Mouse (Mus musculus): ENCODE results near the gene Nuak2. TPM values are rescaled to one million over a fixed set of nuclear protein-coding genes. Genes with fewer than 3 reads are reported as not detected.

The Nuak2 gene
- polyA plus RNA-seq, 1 experiment = 4.7 TPM

DNA sequence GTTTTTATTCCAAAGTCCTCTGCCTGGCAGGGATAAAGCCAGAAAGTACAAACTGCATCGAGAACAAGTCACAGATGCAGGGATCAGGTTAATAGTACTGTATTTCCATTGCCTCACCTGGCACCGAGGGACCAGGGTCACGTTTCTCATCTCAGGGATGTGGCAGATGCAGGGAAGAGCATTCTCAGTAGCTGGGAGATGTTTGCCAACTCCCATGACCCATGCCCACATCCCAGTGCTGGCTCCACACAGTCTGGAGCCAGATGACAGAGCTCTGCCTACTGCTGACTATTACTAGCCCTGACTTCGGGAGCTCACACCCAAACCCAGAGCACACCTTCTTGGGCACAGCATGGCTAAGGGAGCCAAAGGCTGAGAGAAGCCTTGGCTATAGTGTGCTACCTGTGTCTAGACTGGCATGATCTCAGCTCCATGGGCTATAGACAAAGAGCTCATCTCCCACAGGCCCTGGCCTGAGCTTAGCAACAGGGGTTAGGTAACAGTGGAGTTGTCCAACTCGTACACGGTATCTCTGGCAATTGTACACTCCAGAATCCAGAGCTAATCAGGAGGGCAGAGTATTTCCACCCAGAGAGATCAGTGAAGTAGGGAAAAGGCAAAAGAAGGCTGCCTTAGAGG, 57.1 kb downstream of the Nuak2 start:
- TF ChIP-seq CTCF (IDR thresholded peaks at IDR 0.05; ENCODE audit: control insufficient read depth, insufficient read depth, insufficient replicate concordance, low read depth, low read length) (no peak), POLR2A (IDR thresholded peaks at IDR 0.05; ENCODE audit: control insufficient read depth, low read depth, low read length) (no peak)
- Histone ChIP-seq H3K27ac (ENCODE audit: control insufficient read depth, insufficient read depth, low read depth, low read length) (no peak overlapping the region), H3K4me3 (ENCODE audit: control insufficient read depth, low read depth, low read length) (no peak overlapping the region), H3K27me3 (ENCODE audit: control insufficient read depth, insufficient read depth, low read length) (no peaks in the 10 kb centered on the region), H3K36me3 (ENCODE audit: control insufficient read depth, insufficient read depth, low read length) (no peaks in the 10 kb centered on the region), H3K4me1 (ENCODE audit: control insufficient read depth, insufficient read depth, low read length) (no peaks in the 10 kb centered on the region)

DNA sequence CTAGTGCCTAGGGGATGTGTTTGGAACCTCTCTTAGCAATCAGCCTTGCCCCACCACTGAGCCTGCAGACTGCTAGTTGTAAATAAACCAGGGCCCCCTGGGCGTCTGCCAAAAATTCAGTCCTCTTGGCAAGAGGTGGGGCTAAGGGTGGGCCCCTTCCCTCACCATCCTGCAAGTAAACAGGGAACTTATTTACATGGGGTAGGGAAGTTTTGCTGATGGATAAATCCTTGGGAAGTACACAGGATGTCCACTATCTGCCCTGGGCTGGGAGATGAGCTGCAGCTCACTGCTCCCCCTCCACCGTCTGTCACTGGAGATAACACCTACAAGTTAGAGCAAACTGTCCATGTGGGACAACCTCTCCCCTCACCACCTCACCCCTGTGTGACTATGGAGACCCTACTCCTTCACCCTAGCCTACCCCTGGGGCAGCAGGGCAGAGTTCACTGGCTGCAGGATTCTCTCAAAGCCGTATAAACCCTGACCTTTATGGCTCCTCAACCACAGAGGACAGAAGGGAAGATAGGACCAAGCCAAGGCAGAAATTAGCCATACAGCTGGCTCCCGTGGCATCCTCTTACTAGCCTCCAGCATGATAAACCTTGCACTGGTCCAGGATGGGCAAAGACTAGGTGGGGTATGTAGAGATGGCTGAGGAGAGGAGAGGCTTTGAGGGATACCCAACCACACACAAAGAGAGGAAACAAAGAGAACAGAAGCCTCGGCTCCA, 58.4 kb downstream of the Nuak2 start:
- H3K4me1 ChIP-seq (ENCODE audit: control insufficient read depth, insufficient read depth, low read length) = no peaks in the 10 kb centered on the region
- no peak overlapping the region for H3K27ac ChIP-seq (ENCODE audit: control insufficient read depth, insufficient read depth, low read depth, low read length)
- no peak overlapping the region for H3K4me3 ChIP-seq (ENCODE audit: control insufficient read depth, low read depth, low read length)
- no peaks in the 10 kb centered on the region for H3K36me3 ChIP-seq (ENCODE audit: control insufficient read depth, insufficient read depth, low read length)
- no peak for TF ChIP-seq POLR2A (IDR thresholded peaks at IDR 0.05; ENCODE audit: control insufficient read depth, low read depth, low read length)
- no peak for TF ChIP-seq CTCF (IDR thresholded peaks at IDR 0.05; ENCODE audit: control insufficient read depth, insufficient read depth, insufficient replicate concordance, low read depth, low read length)
- H3K27me3 ChIP-seq (ENCODE audit: control insufficient read depth, insufficient read depth, low read length) = no peaks in the 10 kb centered on the region

- no peaks in the 10 kb centered on the region for H3K27me3 ChIP-seq (ENCODE audit: control insufficient read depth, insufficient read depth, low read length)
- no peak overlapping the region for H3K4me3 ChIP-seq (ENCODE audit: control insufficient read depth, low read depth, low read length)
- H3K27ac ChIP-seq (ENCODE audit: control insufficient read depth, insufficient read depth, low read depth, low read length) = no peak overlapping the region
- no peak for TF ChIP-seq CTCF (IDR thresholded peaks at IDR 0.05; ENCODE audit: control insufficient read depth, insufficient read depth, insufficient replicate concordance, low read depth, low read length)
- TF ChIP-seq POLR2A (IDR thresholded peaks at IDR 0.05; ENCODE audit: control insufficient read depth, low read depth, low read length) = no peak
- no peaks in the 10 kb centered on the region for H3K4me1 ChIP-seq (ENCODE audit: control insufficient read depth, insufficient read depth, low read length)
- H3K36me3 ChIP-seq (ENCODE audit: control insufficient read depth, insufficient read depth, low read length) = no peaks in the 10 kb centered on the region
Measured at GRCm38 (mm10) chr1:132374873-132375244, 58.9 kb downstream of the Nuak2 start.

DNA sequence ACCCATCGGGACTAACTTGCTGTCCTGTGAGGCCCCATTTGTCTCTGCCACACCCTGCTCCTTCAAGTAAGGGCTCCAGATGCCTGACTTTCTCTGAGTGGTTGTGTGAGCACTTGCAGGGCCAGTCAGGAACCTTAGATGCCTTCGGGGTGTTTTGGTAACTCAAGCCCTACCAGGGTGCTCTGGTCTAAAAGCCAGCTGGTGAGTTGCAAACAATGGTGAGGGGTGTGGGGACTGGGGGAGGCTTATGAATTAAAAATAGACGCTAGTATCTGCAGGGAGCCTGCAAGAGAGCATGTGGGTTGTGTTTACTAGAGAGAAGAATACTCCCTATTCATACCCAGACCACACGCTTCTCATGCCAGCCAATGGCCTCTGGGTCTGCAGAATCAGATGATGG, 59.3 kb downstream of the Nuak2 start:
- Histone ChIP-seq H3K27me3 (ENCODE audit: control insufficient read depth, insufficient read depth, low read length) (no peaks in the 10 kb centered on the region), H3K4me3 (ENCODE audit: control insufficient read depth, low read depth, low read length) (no peak overlapping the region), H3K27ac (ENCODE audit: control insufficient read depth, insufficient read depth, low read depth, low read length) (no peak overlapping the region), H3K36me3 (ENCODE audit: control insufficient read depth, insufficient read depth, low read length) (no peaks in the 10 kb centered on the region), H3K4me1 (ENCODE audit: control insufficient read depth, insufficient read depth, low read length) (no peaks in the 10 kb centered on the region)
- TF ChIP-seq CTCF (IDR thresholded peaks at IDR 0.05; ENCODE audit: control insufficient read depth, insufficient read depth, insufficient replicate concordance, low read depth, low read length) = no peak
- TF ChIP-seq POLR2A (IDR thresholded peaks at IDR 0.05; ENCODE audit: control insufficient read depth, low read depth, low read length) = no peak

DNA sequence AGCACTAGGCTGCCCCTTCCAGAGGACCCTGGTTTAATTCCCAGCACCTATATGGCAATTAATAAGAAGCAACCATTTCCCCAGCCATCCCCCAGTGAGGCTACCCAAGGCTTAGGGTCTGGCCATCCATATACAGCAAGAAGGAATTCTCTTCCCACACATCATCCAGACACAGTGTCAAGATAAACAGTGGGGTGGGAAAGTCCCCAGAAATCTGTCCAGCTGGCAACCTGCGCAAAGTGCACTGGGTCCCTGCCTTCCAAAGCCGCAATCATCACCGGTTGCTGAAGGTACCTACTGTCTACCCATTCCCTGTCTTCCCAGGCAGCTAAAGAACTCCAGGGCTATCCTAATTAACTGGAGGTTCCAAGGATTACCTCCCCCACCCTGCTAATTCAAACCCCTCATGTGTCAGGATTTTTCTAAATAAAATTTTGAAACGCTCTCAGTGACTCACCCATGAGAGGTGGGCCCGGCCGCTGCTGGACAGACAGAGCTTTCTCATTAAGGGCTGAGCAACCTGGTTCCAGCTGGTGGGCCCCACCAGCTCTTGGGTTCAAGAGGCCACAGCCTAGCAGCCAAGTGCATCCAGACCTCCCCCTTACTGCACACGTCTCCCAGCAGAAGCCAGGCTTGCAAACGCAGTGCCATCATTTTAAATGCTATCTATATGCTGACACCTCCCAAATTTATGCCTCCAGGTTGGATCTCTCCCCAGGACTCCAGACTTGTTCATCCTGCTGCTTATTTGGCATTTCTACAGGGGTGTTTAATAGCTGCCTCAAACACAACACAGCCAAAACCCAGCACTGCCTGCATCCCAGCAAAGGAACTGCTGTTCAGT, 60.5 kb downstream of the Nuak2 start:
- Histone ChIP-seq H3K27me3 (ENCODE audit: control insufficient read depth, insufficient read depth, low read length) (no peaks in the 10 kb centered on the region), H3K36me3 (ENCODE audit: control insufficient read depth, insufficient read depth, low read length) (no peaks in the 10 kb centered on the region), H3K4me1 (ENCODE audit: control insufficient read depth, insufficient read depth, low read length) (peaks cover 6% of the 10 kb centered on the region), H3K4me3 (ENCODE audit: control insufficient read depth, low read depth, low read length) (no peak overlapping the region), H3K27ac (ENCODE audit: control insufficient read depth, insufficient read depth, low read depth, low read length) (no peak overlapping the region)
- TF ChIP-seq POLR2A (IDR thresholded peaks at IDR 0.05; ENCODE audit: control insufficient read depth, low read depth, low read length) (no peak), CTCF (IDR thresholded peaks at IDR 0.05; ENCODE audit: control insufficient read depth, insufficient read depth, insufficient replicate concordance, low read depth, low read length) (no peak)

DNA sequence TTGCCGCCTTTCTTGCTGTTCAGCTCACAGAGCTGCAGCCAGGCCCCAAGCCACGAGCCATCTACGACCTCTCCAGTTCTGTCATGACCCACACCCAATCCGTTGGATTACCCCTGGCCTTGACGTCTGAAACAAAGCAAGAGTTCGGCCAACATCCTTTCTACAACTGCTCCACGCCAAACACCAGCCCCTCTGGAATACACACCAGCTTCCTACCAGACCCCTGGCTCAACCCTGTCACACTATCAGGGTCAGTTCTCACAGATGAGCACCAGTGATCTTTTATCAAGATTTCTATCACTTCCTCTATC, 61.1 kb downstream of the Nuak2 start:
- Histone ChIP-seq H3K36me3 (ENCODE audit: control insufficient read depth, insufficient read depth, low read length) (no peaks in the 10 kb centered on the region), H3K27ac (ENCODE audit: control insufficient read depth, insufficient read depth, low read depth, low read length) (no peak overlapping the region), H3K4me3 (ENCODE audit: control insufficient read depth, low read depth, low read length) (no peak overlapping the region), H3K4me1 (ENCODE audit: control insufficient read depth, insufficient read depth, low read length) (peaks cover 8% of the 10 kb centered on the region), H3K27me3 (ENCODE audit: control insufficient read depth, insufficient read depth, low read length) (no peaks in the 10 kb centered on the region)
- TF ChIP-seq POLR2A (IDR thresholded peaks at IDR 0.05; ENCODE audit: control insufficient read depth, low read depth, low read length) = no peak
- TF ChIP-seq CTCF (IDR thresholded peaks at IDR 0.05; ENCODE audit: control insufficient read depth, insufficient read depth, insufficient replicate concordance, low read depth, low read length) = no peak

DNA sequence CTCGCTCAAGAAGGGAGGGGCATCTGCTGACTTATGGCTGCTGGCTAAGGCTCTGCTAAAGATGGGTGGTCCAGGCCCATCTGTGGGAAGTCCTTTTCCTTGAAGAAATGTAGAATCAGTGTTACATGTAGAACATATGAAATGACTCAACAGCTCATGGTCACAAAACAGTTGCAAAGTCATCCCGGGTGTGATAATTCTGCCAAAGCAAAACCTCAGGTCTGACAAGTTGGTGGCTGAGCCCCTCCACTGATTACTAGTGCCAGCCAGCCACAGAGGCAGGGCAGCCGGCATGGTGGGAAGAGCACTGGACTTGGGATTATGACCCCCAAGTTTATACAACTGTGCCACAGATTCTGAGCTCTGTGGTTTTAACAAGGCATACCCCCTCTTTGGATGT, 61.9 kb downstream of the Nuak2 start:
- TF ChIP-seq POLR2A (IDR thresholded peaks at IDR 0.05; ENCODE audit: control insufficient read depth, low read depth, low read length) = no peak
- TF ChIP-seq CTCF (IDR thresholded peaks at IDR 0.05; ENCODE audit: control insufficient read depth, insufficient read depth, insufficient replicate concordance, low read depth, low read length) = no peak
- H3K27ac ChIP-seq (ENCODE audit: control insufficient read depth, insufficient read depth, low read depth, low read length) = no peak overlapping the region
- peaks cover 8% of the 10 kb centered on the region for H3K4me1 ChIP-seq (ENCODE audit: control insufficient read depth, insufficient read depth, low read length)
- H3K27me3 ChIP-seq (ENCODE audit: control insufficient read depth, insufficient read depth, low read length) = no peaks in the 10 kb centered on the region
- no peaks in the 10 kb centered on the region for H3K36me3 ChIP-seq (ENCODE audit: control insufficient read depth, insufficient read depth, low read length)
- no peak overlapping the region for H3K4me3 ChIP-seq (ENCODE audit: control insufficient read depth, low read depth, low read length)

All from testis, adult 2 months (tissue).